9 mouse cellular contexts compared by ENCODE assay signal in genomic region chr10:70598081-70598515, GRCm38 (mm10). TPM values are rescaled to one million over a fixed set of nuclear protein-coding genes. Genes with fewer than 3 reads are reported as not detected.
DNase-seq lines count a peak whose midpoint lies in the region; ATAC-seq lines count a peak whose summit lies in the region.
"Had no signal": no experiment of that assay in that cellular context is flagged by ENCODE, and none has a peak within 500 bp of the region (broad histone marks: within the 10 kb centered on the region; RNA-seq: fewer than 3 reads in every experiment).

No protein-coding gene starts in this region.

- no peak overlapping the region for H3K27ac ChIP-seq in embryonic facial prominence, embryonic 12.5 days
- H3K27ac ChIP-seq in hindbrain, embryonic 15.5 days (replicated peaks), result peak overlapping the region; percentile 97
- no peak overlapping the region for H3K27ac ChIP-seq in liver, embryonic 15.5 days (replicated peaks)

- peak overlapping the region; percentile 73 for H3K4me3 ChIP-seq in embryonic facial prominence, embryonic 12.5 days
- peak overlapping the region; percentile 77 for H3K4me3 ChIP-seq in hindbrain, embryonic 15.5 days
- H3K4me3 ChIP-seq in liver, embryonic 15.5 days (replicated peaks), result no peak overlapping the region

- H3K9me3 ChIP-seq in embryonic facial prominence, embryonic 12.5 days, result no peaks in the 10 kb centered on the region
- no peaks in the 10 kb centered on the region for H3K9me3 ChIP-seq in hindbrain, embryonic 15.5 days
- H3K9me3 ChIP-seq in liver, embryonic 15.5 days (replicated peaks), result no peaks in the 10 kb centered on the region

- 20% methylated on average over 10 of the region's 10 CpGs for WGBS in embryonic facial prominence, embryonic 12.5 days
- WGBS in hindbrain, embryonic 15.5 days, result 5% methylated on average over 10 of the region's 10 CpGs
- 15% methylated on average over 10 of the region's 10 CpGs for WGBS in liver, embryonic 15.5 days (ENCODE audit: insufficient replicate concordance)

- ATAC-seq in frontal cortex, adult (ENCODE audit: low TSS enrichment), result peak; percentile 14
- 0 out of 2 replicates have a peak, but pooled peaks have one; percentile 11 for ATAC-seq in embryonic facial prominence, embryonic 12.5 days (ENCODE audit: insufficient number of reproducible peaks, insufficient read depth, low FRiP score, low TSS enrichment)
- ATAC-seq in hindbrain, embryonic 15.5 days (ENCODE audit: low FRiP score, low read depth), result 0 out of 2 replicates have a peak, but pooled peaks have one; percentile 10
- no peak for ATAC-seq in liver, embryonic 15.5 days (ENCODE audit: insufficient read depth)

- no peak overlapping the region for H3K9ac ChIP-seq in embryonic facial prominence, embryonic 12.5 days
- H3K9ac ChIP-seq in hindbrain, embryonic 15.5 days, result peak overlapping the region; percentile 87
- no peak overlapping the region for H3K9ac ChIP-seq in liver, embryonic 15.5 days

- peaks cover 9% of the 10 kb centered on the region; the same call in 1 of the 2 replicates for H3K4me1 ChIP-seq in embryonic facial prominence, embryonic 12.5 days
- H3K4me1 ChIP-seq in hindbrain, embryonic 15.5 days (replicated peaks), result peaks cover 28% of the 10 kb centered on the region
- peaks cover 14% of the 10 kb centered on the region for H3K4me1 ChIP-seq in liver, embryonic 15.5 days (replicated peaks)

- intact Hi-C loops in left cerebral cortex, postnatal 4 days (cut with DNase I), result loop anchor here (5.0 to 10.0 kb wide), 3 partner anchors 117 to 354 kb away; no protein-coding TSS in a partner anchor

- DNase-seq in frontal cortex, postnatal 25 days (ENCODE audit: low spot score in 2 of 2), result no peak
- DNase-seq in 3T3-L1 (ENCODE audit: low read depth, low spot score), result peak; percentile 45
- peak; percentile 19 for DNase-seq in retina, postnatal 7 days (ENCODE audit: low read depth, low spot score)
- DNase-seq in left cerebral cortex, postnatal 4 days, result no peak

- H3K27me3 ChIP-seq in embryonic facial prominence, embryonic 12.5 days, result peaks cover 28% of the 10 kb centered on the region
- H3K27me3 ChIP-seq in hindbrain, embryonic 15.5 days, result no peaks in the 10 kb centered on the region
- peaks cover 39% of the 10 kb centered on the region for H3K27me3 ChIP-seq in liver, embryonic 15.5 days

- no peaks in the 10 kb centered on the region for H3K36me3 ChIP-seq in embryonic facial prominence, embryonic 12.5 days
- no peaks in the 10 kb centered on the region for H3K36me3 ChIP-seq in hindbrain, embryonic 15.5 days
- H3K36me3 ChIP-seq in liver, embryonic 15.5 days (replicated peaks), result no peaks in the 10 kb centered on the region

- H3K4me2 ChIP-seq in embryonic facial prominence, embryonic 12.5 days (replicated peaks), result peak overlapping the region; percentile 97
- peak overlapping the region; percentile 85 for H3K4me2 ChIP-seq in hindbrain, embryonic 15.5 days
- H3K4me2 ChIP-seq in liver, embryonic 15.5 days, result peak overlapping the region; percentile 74

RNA-seq across cellular contexts. Expression of gene Phyhipl, which starts 57.7 kb away (rescaled TPM):
- polyA plus RNA-seq in embryonic facial prominence, embryonic 12.5 days (2016; fragmentation: Nextera tagmentation; extraction: Ambion mirVana), result 6.1 and 7.2 TPM in 2 replicates
- polyA plus RNA-seq in hindbrain, embryonic 15.5 days (2015; fragmentation: Nextera tagmentation; extraction: Ambion mirVana), result 293 and 310 TPM in 2 replicates
- 0.06 and 0.08 TPM in 2 replicates for polyA plus RNA-seq in liver, embryonic 15.5 days (2015; fragmentation: Nextera tagmentation; extraction: Ambion mirVana)
- 100 to 1,000 TPM; 137 to 154 TPM for total RNA-seq in left cerebral cortex, postnatal 4 days (2021)
- total RNA-seq: heart, adult 18-20 months had no signal

Comparison
In these comparisons a context has a peak if more than half of its experiments do, and no peak if none do; other contexts are left out.
1. DNase-seq: peak in 3T3-L1 (single experiment) and retina, postnatal 7 days (single experiment); none in frontal cortex, postnatal 25 days (0 of 2) and left cerebral cortex, postnatal 4 days (single experiment).
2. RNA of gene Phyhipl, which starts 57.7 kb away (polyA plus RNA-seq): 293 to 310 TPM in hindbrain, embryonic 15.5 days; 6.1 to 7.2 TPM in embryonic facial prominence, embryonic 12.5 days and 0.06 to 0.08 TPM in liver, embryonic 15.5 days; every median in the first group is over 10 times any median in the second.
3. Peak in every context shown above with its lines, with median percentiles within 50 percentile points of each other: H3K4me2 ChIP-seq.